Mouse (Mus musculus): ENCODE measurements around the gene Asf1b.

Gene Asf1b

DNA sequence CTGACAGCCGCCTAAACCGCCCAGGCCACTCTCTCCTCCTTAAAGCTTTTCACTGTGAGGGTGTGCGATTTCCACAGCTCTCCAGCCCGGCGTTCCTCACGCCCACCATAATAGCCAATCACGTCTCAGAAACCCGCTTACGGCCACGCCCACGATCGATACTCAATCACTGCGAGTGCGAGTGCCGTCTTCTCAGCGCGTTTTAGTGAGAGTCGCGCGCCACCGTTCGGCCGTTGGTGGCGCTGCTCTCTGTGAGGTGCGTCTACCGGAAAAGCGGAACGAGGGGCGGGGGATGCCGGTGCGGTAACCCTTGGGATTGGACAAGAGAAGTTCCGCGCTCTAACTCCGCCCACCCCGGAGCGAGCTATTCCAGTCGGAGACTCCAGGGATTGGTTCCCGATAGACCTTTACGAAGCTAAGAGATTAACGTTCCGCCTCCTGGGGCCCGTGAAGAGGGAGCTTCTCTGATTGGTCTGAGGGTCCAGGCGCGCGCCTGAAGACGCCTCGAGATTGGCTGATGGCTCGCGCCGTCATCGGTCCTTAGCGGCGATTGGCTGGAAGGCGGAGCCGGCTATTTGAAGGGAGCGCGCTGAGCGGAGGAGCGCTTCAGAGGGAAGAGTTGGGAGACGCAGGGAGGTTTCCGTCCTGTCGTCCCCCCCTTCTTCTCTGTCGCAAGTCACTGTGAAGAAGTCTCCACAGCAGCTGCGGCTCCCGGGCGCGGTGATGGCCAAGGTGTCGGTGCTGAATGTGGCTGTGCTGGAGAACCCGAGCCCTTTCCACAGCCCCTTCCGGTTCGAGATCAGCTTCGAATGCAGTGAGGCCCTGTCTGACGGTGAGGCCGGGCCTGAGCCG lies at the start of gene Asf1b, which contains the start of gene Gm10644:
Gene Asf1b, plus strand, starts transcription at position 402 of the 852 bp plus-strand sequence.
Gene Gm10644, minus strand, starts transcription at position 100 of the 852 bp plus-strand sequence.
- DNase-seq (ENCODE audit: low spot score in 2 of 2): peak; percentile 98 to 99

GRCm38 (mm10) chr8:83908583-83908982 lies 46.7 kb upstream of the Asf1b start:
- no peak for DNase-seq (ENCODE audit: low spot score in 2 of 2)

GRCm38 (mm10) chr8:83909311-83909710 lies 46.0 kb upstream of the Asf1b start:
- no peak for DNase-seq (ENCODE audit: low spot score in 2 of 2)

GRCm38 (mm10) chr8:83911809-83912731 lies 43.2 kb upstream of the Asf1b start:
- DNase-seq (ENCODE audit: low spot score in 2 of 2): no peak

DNA sequence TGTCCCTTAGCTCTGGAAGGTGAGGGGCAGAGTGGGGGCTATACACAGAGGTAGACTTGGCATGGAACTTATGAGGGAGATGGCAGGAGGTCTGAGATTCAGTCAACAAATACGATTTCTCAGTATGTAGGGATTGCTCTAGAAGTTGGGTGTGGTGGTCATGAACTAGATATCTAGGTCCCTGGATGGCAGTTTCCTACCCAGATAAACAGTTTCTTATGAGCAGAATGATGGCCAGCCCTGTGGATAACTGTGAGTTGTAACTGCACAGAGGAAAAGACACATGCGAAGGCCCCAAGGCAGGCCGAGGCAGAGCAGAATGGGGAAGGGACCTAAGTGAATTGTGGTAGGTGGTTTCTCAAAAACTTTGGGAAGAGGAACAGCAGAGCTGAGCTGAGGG lies 41.1 kb upstream of the Asf1b start:
- no peak for DNase-seq (ENCODE audit: low spot score in 2 of 2)

GRCm38 (mm10) chr8:83914860-83915259 lies 40.4 kb upstream of the Asf1b start:
- DNase-seq (ENCODE audit: low spot score in 2 of 2): no peak

- peak in 1 of 2 experiments; percentile 65 for DNase-seq (ENCODE audit: low spot score in 2 of 2)
These were observed 39.3 kb upstream of the Asf1b start for GRCm38 (mm10) chr8:83916015-83916414.

DNA sequence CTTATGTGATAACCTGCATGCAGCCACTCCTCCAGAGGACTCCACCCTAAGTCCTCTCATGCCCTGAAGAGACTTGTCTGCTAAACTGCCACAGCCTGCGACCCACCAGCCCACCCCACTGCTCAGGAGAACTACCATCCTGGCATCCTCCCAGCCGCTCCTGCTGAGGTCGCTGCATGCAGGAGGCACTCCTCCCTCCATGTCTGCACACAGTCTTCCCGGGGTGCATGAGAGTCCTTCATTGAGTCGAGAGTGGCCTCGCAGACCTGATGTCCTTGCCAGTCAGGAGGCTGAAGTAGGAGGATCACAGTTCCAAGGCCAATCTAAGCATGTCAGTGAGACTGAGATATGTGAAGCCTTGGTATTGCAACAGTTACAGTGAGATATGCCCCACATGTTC lies 37.7 kb upstream of the Asf1b start:
- no peak for DNase-seq (ENCODE audit: low spot score in 2 of 2)

DNA sequence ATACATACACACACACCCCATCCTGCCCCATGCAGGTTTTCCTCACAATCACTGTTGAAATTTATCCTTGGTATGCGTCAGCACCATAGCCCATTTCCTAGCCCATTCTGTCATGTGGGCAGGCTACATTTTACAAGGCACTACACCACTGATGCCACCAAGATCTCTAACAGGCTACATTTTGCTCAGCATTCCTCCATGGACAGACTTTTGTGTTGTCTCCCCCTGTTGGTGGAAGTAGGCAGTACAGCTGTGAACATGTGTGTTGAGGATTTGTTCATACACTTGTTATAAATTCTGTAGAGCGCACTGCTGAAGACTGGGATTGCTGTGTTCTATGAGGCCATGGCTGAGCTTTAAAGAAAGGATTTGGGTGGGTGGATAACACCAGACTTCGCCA lies 33.7 kb upstream of the Asf1b start:
- DNase-seq (ENCODE audit: low spot score in 2 of 2): peak; percentile 64 to 91

- no peak for DNase-seq (ENCODE audit: low spot score in 2 of 2)
These were observed 32.6 kb upstream of the Asf1b start for GRCm38 (mm10) chr8:83922727-83923126.

- DNase-seq (ENCODE audit: low spot score in 2 of 2): no peak
These were observed 30.7 kb upstream of the Asf1b start for GRCm38 (mm10) chr8:83924585-83924984.

DNA sequence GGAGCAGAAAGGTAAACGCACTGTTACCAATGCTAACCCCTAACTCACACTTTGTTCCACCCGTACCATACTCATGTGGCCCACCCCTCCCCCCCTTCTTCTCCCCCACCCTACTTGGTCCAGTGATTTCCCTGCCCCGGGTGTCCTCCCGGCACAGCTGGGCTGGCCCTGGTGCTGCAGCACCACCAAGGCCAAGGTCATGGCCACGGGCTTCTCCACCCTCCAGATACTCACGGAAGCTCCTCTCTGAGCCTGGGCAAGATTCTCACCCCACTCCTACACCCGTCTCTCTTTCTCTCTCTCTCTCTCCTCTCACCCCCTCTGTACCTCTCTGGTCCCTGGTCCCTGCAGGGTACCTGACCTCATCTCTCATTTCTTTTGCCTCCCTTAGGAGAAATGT lies 29.0 kb upstream of the Asf1b start:
- DNase-seq (ENCODE audit: low spot score in 2 of 2): no peak

DNA sequence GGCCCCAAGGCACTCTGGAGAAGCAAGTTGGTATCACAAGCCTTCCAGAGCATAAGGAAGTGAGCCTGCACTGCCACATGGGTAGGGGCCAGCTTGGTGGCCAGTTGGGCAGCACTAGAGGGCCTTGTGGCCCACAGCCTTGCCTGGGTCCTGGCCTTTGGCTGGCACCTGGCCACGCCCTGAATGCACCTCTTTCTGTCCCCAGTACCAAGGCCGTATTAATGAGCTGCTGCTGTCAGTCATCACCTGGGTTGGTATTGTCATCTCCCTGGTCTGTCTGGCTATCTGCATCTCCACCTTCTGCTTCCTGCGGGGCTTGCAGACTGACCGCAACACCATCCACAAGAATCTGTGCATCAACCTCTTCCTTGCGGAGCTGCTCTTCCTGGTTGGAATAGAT lies 21.1 kb upstream of the Asf1b start:
- DNase-seq (ENCODE audit: low spot score in 2 of 2): no peak

- DNase-seq (ENCODE audit: low spot score in 2 of 2): no peak
These were observed 20.3 kb upstream of the Asf1b start for GRCm38 (mm10) chr8:83934994-83935393.

DNA sequence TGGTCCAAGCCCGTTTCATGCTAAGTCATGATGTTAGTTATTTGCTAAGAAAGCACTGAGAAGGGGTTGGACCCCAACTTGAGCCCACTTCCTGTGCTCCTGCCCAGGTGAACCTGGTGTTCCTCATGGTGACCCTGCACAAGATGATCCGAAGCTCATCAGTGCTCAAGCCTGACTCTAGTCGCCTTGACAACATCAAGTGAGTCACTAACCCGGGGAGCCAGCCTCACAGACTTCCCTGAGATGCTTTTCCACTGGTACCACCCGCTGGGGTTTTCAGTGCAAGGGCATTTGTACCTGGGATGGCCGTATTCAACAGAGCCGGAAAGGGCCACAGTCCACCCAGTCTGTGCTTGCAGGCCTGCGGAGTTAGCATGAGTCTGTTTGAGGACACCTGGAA lies 19.9 kb upstream of the Asf1b start:
- DNase-seq (ENCODE audit: low spot score in 2 of 2): no peak

GRCm38 (mm10) chr8:83937645-83938044 lies 17.7 kb upstream of the Asf1b start:
- no peak for DNase-seq (ENCODE audit: low spot score in 2 of 2)

DNA sequence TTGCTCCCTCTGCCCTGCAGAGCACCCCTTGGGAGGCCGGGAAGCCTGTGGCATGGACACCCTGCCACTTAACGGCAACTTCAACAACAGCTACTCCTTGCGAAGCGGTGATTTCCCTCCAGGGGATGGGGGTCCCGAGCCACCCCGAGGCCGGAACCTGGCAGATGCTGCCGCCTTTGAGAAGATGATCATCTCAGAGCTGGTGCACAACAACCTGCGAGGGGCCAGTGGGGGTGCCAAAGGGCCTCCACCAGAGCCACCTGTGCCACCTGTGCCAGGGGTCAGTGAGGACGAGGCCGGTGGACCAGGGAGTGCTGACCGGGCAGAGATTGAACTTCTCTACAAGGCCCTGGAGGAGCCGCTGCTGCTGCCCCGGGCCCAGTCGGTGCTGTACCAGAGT lies 17.0 kb upstream of the Asf1b start:
- no peak for DNase-seq (ENCODE audit: low spot score in 2 of 2)

DNA sequence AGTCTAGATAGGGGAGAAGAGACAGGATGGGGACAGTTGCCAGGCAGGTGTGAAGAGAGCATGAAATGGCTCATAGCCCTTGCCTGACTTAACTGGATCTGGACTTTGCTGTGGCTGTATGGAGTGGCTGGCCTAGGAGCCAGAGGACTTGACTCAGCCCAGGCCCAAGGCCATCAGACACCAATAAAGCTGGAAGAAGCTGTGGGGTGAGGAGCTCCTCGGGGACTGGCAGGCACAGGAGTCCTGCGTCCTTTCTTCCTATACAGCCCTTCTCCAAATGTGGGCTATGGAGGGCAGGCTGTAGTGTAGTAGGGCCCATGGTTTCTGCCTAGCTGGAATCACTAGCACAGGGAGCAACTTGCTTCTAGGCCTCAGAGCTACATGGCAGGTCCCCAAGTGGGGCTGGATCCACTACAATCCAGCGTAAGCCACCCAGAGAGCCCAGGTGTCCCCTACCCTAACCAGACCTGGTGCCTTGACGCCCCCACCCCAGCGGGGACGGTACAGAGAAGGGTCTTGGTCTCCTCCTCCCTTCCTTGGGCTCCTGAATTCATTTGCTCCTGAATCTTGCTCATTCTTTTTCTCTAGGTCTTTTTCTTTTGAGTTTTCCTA lies 14.1 kb upstream of the Asf1b start:
- no peak for DNase-seq (ENCODE audit: low spot score in 2 of 2)

DNA sequence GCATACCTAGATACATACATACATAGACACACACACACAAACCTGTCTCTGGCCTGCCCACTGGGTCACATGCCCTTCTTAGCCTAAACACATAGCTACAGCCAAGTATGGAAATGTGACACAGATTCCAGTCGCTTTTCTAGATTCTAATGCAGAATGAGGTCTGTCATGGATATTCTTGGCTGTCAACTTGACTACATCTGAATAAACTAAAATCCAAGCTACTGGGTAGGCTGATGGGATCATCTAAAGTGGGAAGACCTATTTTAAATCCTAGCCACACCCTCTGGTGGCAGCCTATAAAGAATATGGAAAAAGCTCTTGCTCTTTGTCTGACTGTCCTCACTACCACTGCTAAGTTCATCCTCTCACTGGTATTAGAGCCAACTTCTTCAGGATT lies 12.9 kb upstream of the Asf1b start:
- DNase-seq (ENCODE audit: low spot score in 2 of 2): no peak

DNA sequence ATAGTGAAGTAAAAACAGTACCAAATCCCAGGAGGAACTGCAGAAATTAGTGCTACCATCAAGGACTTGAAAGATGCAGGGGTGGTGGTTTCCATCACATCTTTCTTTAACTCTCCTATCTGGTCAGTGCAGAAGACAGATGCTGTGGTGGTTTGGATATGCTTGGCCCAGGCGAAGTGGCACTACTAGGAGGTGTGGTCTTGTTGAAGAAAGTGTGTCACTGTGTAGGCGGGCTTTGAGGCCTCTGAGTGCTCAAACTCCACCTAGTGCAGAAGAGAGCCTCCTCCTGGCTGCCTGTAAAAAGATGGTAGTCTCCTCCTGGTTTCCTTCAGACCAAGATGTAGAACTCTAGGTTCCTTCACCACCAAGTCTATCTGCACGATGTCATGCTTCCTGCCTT lies 9.8 kb upstream of the Asf1b start:
- no peak for DNase-seq (ENCODE audit: low spot score in 2 of 2)

DNA sequence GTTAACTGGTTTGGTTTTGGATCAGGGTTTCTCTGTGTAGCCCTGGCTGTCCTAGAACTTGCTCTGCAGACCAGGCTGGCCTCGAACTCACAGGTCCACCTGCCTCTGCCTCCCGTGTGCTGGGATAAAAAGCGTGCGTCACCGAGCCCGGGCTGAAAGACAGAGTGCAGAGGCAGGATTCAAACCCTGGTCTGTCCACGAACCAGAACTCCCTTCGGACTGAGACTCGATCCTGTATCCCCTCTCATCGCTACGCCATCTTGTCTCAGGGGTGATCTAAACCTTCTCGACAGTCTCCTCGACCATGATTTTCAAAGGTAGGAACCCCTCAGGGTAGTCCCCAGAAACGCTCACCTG lies 580 bp upstream of the Asf1b start:
- DNase-seq (ENCODE audit: low spot score in 2 of 2): no peak

DNA sequence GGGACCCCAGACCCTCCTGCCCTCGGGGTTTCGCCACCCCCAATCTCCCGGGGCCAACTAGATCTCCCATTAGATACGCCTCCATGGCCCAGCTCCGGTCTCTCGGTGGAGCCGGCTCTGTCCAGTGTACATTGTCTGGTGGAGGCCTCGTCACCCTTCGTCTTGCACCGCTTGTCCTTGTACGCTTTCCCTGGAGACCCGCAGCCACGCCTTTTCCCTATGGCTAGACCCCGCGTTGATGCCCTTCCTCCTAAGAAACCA lies 581 bp downstream of the Asf1b start:
- no peak for DNase-seq (ENCODE audit: low spot score in 2 of 2)

- no peak for DNase-seq (ENCODE audit: low spot score in 2 of 2)
These were observed 1.5 kb downstream of the Asf1b start for GRCm38 (mm10) chr8:83956789-83957188.
